Mouse (Mus musculus) heart, adult 9 months (tissue): Measurements from ENCODE around the gene Zan.

ENCODE experiments used
- DNase-seq, 2 experiments: peaks; one replicate each; pipeline ENCODE4 v3.0.0; 2022; ENCODE audit warnings: low spot score in 2 of 2

Zan gene

GRCm38 (mm10) chr5:137332857-137333511 lies 143.9 kb downstream of the Zan start:
- DNase-seq = no peak

GRCm38 (mm10) chr5:137330910-137331309 lies 146.0 kb downstream of the Zan start:
- no peak for DNase-seq
